Mouse (Mus musculus) CH12F3 (cell line): ENCODE results near the gene Gak.

Experiments used
- in situ Hi-C: fragments of 300-500 bp; cut with MboI; formaldehyde crosslinking; loops from 2 replicates; pipeline ENCODE4 v1.14.3; 2020; ENCODE audit warnings: low sequenced_read_pairs

Gak gene

GRCm38 (mm10) chr5:108629634-108630483 is at the start of gene Gak, which contains the start of gene Tmem175:
Gak (minus strand) TSS chr5:108629755.
Tmem175 (plus strand) TSS chr5:108629770.
- in situ Hi-C loops: no loop called here

DNA sequence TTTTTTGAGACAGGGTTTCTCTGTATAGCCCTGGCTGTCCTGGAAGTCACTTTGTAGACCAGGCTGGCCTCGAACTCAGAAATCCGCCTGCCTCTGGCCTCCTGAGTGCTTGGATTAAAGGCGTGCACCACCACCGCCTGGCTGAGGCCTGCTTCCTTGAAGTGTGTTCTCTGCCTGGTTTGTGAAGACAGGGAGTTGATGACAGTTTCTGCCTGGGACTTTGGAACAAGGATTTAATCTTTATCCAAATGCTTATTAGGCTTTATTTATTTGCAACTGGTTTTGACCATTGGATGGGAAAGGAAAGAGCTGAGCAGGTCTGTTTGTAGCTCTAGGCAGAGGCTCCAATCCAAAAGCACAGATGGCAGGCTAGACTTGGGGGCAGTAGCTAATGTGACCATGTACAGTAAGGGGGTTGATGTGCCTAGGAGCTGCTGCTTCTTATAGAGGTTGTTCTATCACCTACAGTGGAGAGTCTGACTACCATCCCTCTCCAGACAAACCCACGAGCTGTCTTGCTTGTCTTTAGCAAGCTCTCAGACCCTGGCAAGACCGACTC is 48.8 kb upstream of the Gak start:
- in situ Hi-C loops: no loop called here

GRCm38 (mm10) chr5:108677605-108678295 is 48.2 kb upstream of the Gak start:
- in situ Hi-C loops: no loop called here

DNA sequence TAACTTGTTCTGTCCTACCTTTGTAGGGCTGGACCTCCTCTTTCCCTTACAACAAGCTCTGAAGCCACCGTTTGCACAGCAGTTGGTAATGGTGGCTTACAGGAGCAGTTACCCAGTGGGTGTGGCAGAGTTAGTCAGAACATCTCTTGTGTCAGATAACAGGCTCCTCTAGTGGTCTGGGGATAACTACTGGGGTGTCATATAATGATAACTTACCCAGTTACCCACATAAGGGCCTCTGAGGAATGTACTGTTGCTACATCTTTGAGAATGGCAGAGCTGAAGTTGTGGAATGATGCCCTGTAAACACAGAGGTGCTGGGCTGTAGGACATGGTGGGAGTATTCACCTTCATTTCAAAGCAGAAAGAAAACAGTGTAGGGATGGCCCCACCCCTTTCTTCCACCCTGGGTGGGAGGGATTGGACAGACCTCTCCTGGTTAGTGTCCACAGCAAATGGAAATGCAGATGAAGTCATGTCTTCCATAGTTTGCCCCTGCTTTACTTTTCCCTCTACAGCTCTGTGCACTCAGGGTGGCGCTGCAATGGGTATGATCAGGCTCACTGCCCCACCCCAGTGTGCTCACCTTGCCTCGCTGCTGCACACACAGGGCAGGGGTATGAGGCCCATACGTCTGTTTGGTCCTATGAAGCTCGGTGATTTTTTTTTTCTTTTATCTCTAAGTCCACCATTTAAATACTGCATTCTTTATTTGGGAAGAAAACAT is 47.4 kb upstream of the Gak start:
- in situ Hi-C loops: no loop called here

DNA sequence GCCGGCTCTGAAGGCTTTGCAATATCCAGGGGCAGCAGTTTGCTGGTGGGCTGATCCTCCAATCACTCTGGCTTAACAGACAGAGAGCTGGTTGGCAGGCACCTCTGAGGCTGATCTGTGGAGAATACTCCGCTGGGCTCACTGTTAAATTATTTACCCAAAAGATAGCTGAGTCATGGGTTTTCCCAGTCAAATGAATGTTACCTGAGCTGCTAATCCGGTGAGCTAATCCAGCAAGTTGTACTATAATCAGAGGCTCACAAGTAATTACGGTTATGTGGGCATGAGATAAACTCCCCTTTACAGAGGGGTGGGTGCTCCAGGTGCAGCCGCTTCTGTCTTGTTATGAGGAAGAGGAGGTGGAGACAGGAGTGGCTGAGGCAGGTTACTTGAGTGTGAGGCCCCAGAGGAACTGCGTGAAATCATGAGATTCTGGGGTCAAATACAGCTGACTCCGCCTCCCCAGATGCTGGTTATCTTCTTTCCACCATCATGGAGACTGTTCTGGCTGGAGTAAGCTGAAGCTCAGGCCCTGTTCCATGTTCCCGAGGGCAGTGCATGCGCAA is 45.8 kb upstream of the Gak start, which contains the start of gene Slc26a1:
Gene Slc26a1 (minus strand): TSS at position 319 of the 566 bp plus-strand sequence.
- in situ Hi-C loops: no loop called here

- in situ Hi-C loops: no loop called here
These were observed 45.1 kb upstream of the Gak start for GRCm38 (mm10) chr5:108674624-108675023.

DNA sequence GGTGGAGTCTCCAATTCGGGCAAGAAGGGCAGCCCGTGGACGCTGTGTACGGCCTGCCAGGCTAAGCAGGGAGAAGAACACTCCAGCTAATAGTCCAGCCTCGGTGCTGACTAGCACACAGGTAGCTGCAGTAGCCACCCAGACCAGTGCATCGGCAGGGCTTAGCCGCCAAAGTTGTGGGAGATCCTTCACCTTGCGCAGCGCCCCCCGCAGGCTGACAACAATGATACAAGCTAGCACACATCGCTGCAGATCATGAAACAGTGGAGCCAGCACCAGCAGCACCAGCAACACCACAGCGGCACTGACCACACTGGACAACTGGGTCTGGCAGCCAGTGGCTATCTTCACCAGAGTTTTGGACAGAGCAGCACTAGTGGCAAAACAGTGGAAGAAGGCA is 42.2 kb upstream of the Gak start:
- in situ Hi-C loops: no loop called here

DNA sequence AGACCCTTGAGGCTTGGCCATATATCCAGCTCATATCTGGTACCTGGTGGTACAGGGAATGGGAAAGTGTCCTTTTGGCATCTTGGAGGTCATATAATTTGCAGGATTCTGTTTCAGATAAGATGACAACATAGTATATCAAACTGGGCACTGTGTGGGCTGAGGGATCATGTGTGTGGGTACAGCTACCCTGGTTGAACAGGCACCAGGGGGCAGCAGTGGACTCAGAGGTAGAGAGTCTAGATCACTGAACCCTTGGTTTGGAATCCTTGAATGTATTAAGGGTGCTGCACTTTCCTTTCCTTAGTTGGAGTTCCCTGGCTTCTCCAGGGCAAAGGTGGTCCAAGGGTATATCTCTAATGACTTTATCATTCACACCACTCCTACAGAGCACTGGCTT is 41.2 kb upstream of the Gak start:
- in situ Hi-C loops: no loop called here

- in situ Hi-C loops: no loop called here
These were observed 40.4 kb upstream of the Gak start for GRCm38 (mm10) chr5:108669986-108670385.

DNA sequence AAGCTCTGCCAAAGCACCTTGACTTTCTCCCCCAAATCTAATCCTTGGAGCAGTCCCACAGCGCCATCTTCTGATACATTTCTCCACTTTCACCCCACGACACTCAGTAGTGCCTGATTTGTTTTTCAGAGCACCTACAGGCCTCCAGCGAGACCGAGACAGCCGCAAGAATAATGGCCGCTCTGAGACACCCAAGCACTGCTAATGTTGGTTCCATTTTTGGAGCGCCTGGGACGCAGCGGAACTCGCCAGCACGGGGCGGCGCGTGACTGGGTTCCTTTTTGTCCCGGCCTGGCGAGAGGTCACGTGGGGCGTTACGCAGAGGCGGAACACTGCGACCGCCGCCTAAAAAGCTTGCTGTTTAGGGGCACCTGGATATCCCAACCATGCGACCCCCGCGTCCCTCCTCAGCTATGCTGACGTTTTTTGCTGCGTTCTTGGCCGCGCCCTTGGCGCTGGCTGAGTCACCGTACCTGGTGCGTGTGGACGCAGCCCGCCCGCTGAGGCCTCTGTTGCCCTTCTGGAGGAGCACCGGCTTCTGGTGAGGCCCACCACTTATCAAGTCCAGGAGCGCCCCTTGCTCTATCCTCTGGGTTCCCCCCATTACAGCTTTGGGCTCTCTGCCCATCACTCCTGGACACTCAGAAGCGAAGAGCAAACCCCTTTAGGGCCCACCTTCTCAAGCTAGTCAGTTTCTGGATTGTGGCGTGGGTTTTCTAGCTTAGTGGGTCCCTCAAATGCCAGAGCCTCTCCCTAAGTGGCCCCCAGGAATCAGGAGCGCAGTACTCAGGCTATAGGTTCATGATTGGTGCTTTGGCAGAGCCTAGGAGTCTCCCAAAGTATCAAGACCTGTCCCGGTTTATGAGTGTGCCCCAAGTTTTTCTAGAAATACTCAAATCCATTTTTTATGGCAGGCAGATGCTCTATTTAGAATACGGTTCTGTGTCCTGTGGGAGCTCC is 39.7 kb upstream of the Gak start, which contains the start of gene Dgkq:
Gene Dgkq (minus strand): TSS at position 696 of the 960 bp plus-strand sequence.
- in situ Hi-C loops: no loop called here

DNA sequence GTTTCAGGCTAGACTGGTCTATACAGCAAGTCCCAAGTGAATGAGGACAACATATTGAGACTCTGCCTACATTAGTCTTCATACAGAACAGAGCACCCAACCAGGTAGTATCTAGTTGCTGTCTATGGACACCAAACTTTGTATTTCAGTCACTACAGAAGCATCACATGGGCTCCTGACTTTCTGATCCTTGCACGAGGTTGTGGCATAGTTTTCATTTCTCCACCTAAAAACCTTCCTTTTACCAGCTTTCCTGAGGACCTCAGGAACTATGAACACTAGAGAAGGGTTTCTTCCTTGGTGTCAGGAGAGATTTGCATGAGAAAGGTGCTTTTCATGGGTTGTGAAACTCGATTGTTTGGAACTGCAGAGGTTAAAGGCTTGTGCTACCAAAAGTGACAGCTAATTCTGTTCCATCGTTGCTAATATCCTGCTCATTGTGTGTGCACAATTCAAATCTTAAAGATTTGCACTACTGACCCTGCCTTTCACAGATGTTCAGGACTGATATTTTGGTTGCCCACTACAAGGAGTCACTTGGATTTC is 38.9 kb upstream of the Gak start:
- in situ Hi-C loops: no loop called here

DNA sequence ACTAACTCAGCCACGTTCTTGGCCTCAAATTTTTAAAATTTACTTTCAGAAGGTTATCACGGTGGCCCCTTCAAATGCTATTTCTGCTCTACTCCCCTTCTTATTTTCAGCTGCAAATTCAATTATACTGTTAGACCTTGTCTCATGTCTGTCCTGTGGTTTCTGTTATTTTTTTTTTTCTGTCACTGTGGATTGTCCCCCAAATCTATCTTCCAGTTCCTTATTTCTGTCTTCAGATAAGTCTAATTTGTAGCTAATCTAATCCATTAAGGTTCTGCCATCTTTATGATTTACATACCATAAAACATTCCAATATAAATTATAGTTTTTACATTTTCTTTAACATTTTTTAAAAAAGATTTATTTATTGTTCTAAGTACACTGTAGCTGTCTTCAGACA is 37.8 kb upstream of the Gak start:
- in situ Hi-C loops: no loop called here

- in situ Hi-C loops: no loop called here
These were observed 35.5 kb upstream of the Gak start for GRCm38 (mm10) chr5:108665066-108665465.

- in situ Hi-C loops: no loop called here
These were observed 33.2 kb upstream of the Gak start for GRCm38 (mm10) chr5:108662772-108663171.

DNA sequence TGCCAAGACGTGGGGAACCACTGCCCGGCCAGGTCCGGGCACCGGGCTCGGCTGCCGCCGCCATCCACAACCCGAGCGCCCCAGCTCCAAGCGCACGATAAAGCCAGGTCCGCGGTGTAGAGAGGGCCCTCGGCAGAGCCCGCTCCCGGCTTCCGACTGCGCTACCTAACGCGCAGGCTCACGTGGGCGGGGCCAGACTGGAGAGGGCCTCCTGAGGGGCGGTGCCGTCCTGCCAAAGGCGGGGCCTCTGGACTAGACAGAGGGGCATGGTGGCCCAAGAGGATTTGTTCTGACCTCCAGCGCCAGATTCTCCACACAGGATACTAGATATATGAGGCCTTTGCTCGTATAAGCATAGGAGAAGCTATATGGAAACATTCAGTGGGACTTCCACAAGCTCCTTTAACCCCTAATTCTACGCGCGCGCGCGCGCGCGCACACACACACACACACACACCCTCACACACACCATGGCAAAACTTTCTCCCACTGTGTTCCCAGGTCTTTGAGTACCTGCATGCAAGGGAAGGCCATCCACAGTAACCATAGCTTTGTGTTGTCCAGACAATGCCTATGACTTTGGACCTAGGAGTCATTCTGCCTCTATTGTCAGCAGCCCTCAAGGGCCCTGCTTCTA is 31.2 kb upstream of the Gak start:
- in situ Hi-C loops: no loop called here

- in situ Hi-C loops: no loop called here
These were observed 30.4 kb upstream of the Gak start, which contains the start of gene Idua for GRCm38 (mm10) chr5:108659698-108660631. Idua (plus strand) TSS chr5:108660331.

- in situ Hi-C loops: no loop called here
These were observed 29.1 kb upstream of the Gak start for GRCm38 (mm10) chr5:108658611-108659010.

DNA sequence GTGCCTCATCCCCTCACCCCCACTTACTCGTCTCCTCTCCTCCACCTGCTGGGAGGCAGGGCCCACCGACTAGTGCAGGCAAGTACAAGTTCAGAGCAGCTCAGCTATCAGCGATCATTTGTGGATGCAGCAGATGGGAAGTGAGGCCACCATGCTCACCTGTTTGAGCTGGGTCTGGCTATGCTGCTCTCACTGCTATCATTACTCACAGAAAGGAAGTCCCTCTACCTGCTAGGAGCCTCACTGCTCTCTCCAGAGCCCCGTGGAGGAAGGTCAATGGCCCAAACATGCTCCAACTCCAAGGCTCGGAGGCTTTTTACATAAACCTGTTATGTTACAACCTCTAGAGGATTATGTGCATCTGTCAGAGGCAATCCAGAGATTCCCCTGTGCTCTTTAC is 27.9 kb upstream of the Gak start:
- in situ Hi-C loops: no loop called here
